Mouse (Mus musculus): ENCODE data around the gene Zfp697.
"Not testable (repeated sequence)": the region's sequence is repeated elsewhere in the genome, so short reads cannot be mapped to it uniquely, and the experiment has no call there.

The Zfp697 gene

DNA sequence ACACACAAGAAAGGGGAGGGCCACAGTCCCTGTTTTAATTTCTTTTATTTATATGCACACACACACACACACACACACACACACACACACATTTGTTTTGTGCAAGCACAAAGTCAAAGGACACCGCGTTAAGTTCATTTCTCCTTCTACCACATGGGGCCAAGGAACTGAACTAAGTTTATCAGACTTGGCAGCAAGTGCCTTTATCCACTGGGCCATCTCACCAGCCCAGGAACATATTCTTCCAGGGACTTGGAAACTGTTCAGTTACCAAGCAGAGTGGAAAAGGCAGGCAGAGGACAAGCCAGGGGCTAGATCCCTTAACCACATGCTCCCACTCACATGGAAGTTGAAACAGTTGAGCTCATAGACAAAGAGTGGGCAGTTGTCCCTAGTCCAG is 13.5 kb upstream of the Zfp697 start:
- DNase-seq (ENCODE audit: low spot score) = no peak

DNA sequence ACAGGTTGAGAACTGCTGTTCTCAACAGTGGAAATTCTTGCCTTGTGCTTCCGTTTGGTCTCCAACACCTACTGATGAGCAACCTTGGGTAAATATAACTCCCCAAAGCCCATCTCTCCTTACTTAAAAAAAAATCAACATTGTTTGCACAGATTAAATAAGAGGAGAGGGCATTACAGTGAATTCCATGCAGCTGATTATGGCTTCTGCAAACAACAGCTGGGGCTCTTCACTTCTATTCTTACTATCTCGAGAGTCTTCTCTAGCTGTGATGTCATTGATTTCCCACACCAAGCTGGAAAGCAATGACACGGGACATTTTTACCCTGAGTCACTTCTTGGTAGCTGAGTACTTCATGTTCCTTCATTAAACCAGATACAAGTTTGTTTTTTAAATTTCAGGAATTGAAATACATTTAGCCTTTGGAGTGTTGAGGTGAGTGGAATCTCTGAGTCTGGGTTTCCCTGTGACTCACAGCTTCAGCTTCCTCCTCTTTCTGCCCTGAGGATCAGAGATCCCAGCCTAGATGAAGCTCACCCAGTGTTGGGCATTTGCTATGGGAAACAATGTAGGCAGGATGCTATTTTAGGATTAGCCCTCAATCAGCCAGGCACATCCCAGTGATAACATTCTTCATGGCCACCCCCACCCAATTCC is 8.1 kb upstream of the Zfp697 start:
- DNase-seq (ENCODE audit: low spot score) = peak; percentile 74

DNA sequence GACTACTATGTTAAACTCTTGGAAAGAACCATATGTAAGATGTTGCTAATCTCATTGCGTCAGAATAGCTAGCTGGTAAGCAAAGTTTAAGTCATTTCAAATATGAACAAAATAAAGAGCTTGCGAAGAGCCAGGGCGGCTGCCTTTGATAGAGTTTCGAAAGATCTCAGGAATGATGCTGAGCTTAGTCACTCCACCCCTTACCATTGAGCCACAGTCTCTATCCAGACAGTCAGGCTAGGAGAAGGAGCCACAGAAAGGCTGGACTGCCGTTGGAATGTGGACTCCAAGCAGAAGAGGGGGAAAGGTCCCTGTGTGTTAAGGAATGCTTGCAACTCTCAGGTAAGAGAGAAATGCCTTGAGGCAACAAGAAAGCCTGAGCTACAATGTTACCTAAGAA is 7.3 kb upstream of the Zfp697 start:
- DNase-seq (ENCODE audit: low spot score) = no peak

DNA sequence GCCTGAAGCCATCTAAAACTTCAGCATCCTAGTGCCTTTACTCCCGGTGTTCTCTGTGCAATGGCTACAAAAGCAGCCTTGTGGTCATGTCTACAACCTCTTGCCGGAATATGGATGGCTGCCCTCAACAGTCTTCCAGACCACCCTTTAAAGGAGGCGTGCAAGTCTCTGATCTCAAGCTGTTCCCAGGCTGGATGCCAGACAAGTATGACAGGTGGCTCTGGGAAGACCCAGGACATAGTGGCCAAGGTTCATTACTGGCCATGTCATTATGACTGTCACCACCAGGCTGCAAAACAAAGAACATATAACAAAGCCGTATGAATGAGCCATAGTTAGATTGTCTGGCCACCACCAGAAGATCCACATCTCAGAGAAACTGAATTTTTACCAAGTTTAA is 4.0 kb upstream of the Zfp697 start:
- DNase-seq (ENCODE audit: low spot score) = no peak

DNA sequence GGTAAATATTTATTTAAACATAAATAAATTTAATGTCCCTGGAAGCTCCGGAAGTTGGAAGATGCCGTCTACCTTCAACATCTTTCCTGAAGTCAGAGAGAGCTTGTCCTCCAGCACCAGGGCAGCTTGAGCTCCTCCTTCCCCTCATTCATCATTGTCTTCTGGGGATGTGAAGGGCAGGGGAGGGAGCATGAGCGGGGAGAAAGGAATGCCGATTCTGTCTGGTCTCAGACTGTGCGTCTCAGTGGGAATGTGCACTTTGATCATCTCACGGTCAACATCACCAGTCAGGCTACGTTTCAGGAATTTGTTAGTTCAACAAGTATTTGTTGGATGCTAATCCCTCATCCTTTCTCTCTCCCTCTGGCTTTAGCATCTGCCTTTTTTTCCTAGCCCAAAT is 3.0 kb upstream of the Zfp697 start:
- DNase-seq (ENCODE audit: low spot score) = no peak

DNA sequence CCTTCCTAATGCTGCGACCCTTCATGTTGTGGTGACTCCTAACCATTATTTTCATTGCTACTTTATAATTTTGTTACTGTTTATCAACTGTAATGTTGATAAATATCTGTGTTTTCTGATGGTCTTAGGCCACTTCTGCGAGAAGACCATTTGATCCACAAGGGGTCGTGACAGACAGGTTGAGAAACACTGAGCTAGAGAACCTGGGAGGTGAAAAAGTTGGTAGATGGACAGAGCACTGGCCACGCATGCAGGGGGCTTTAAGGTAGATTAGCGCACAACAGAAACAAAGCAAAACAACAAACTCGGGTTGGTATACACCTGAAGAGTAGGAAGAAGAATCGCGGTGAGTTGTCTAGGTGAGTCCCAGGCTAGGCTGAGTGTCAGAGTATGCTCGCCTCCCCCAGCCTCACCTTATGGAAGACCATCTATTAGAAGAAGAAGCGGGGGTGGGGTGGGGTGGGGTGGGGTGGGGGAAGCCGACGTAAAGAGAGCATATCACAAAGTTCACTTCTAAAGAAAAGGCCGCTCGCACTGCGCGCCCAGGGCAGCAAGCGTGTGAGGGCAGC is 500 bp upstream of the Zfp697 start:
- DNase-seq (ENCODE audit: low spot score) = no peak

DNA sequence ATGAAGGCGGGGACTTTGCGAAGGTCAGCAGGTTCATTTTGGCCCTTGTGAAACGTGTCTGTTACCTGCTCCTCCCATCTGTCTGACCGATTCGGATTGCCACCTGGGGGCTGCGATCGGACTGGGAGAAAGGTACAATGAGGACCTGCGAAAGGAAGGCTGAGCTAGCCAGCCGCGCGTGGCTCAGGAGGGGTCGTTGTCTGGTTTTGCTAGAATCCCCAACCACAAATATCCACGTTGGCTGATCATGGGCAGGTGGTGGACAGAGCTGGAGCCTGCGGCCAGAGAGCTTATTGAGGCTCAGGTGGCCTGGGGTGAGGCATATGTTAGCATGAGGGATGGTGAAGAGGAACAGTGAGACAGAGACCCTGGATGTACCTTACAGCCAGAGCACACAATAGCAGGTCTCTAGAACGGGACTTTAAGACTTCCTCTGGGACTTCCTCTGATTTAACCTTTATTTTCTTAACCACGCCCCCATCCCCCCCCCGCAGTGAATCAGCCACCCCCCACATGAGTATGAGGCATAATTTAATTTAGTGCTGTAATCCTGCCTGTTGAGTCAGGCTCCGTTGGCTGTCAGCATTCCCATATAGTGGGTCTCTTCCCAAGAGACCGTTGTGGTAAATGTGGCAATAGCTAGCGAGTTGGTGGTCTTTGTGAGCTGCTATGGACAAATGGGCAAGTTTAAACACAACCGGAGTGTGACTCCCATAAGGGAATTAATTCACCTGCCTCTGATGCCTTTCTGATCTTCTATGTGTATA is 946 bp downstream of the Zfp697 start:
- DNase-seq (ENCODE audit: low spot score) = no peak

DNA sequence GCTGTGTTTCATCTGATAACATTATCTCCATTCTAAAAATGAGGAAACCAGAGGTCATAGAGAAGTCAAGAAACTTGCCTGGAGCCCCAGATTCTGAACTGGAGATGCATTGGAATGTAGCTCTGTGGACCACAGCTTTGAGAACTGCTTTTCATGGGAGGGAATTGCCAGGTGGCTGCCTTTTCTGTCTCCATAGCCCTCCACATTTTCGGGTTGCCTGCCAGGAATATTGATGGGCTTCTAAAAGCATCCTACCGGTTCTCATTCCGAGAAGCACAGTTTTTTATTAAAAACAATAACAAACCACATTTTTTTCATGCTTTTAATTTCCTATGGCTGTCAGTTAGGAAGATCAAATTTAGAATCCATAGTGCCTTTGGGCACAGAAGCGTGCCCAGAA is 4.8 kb downstream of the Zfp697 start:
- DNase-seq (ENCODE audit: low spot score) = no peak

DNA sequence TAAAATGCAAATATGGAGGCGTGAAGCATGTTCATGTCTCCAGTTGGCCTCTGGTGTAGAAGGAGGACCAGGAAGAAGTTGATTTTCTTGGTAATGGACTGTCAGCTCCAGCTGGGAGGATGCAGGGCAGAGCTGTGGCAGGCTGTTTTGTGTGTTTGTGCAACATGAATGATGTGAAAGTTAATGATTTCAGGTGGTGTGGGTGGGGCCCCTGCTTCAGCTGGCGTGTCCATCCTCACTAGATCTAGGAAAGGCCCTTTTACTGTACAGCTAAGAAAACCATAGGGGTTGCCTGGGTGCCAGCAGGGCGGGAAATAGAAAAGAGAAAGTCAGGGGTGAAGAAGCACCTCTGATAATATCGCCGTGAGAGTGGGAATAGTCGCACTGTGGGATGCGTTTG is 5.5 kb downstream of the Zfp697 start:
- no peak for DNase-seq (ENCODE audit: low spot score)

DNA sequence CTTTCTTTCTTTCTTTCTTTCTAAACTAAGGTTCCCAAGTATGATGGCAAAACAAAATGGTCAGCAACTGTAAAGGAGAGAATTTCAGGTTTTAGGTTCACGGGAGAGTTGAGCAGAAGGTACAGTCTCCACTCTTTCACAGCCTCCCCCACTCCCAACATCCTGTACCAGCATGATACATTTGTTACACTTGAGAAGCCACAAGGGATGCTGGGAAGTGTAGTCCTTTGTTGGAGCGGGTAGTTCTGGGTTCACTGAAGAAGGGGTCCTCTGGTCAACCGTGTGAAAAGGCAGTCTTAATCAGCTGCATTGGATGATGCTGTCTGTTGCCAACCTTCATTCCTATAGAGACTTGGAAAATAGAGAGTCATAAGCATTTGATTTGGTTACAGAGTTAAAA is 7.0 kb downstream of the Zfp697 start:
- no peak for DNase-seq (ENCODE audit: low spot score)

DNA sequence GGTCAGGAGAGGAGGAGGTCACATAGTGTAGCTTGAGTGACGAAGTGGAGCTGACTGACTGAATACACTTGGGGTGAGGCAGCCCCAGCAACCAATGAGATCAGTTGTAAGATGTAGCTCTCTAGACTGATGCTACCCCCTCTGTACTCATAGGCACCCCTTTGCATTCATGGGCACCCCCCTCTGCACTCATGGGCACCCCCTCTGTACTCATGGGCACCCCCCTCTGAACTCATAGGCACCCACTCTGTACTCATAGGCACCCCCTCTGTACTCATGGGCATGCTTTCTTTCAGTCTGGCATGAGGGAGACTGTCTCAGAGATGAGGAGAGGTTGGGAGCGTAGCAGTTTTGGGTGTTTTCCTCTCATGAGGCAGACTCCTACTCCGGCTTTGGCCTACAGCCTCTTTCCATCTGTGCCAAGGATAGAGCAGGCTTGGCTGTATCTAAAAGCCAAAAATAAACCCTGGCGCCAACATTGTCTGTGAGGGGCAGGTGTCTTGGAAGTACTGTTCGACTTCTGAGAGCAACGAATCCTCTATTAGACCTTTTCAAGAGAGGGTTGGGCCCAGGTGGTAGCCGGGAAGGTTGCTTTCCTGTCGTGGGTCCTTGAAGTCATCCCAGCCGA is 22.1 kb downstream of the Zfp697 start:
- not testable (repeated sequence) for DNase-seq (ENCODE audit: low spot score)

DNA sequence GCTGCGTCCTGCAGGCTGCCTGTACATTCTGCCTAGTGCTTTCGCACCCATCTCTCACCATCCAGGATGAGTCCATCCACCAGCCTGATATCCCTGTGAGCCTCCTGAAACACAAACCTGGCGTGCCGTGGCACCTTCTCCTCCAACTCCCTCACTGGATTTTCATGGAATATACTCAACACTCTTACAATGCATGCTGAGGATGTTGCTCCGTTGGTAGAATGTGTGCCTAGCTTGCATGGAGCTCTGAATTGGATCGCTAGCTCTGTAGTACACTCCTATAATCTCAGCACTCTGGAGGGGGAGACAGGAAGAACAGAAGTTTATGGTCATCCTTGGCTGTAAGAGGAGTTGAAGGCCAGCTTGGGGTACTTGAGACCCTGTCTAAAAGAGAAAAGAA is 23.6 kb downstream of the Zfp697 start:
- not testable (repeated sequence) for DNase-seq (ENCODE audit: low spot score)

DNA sequence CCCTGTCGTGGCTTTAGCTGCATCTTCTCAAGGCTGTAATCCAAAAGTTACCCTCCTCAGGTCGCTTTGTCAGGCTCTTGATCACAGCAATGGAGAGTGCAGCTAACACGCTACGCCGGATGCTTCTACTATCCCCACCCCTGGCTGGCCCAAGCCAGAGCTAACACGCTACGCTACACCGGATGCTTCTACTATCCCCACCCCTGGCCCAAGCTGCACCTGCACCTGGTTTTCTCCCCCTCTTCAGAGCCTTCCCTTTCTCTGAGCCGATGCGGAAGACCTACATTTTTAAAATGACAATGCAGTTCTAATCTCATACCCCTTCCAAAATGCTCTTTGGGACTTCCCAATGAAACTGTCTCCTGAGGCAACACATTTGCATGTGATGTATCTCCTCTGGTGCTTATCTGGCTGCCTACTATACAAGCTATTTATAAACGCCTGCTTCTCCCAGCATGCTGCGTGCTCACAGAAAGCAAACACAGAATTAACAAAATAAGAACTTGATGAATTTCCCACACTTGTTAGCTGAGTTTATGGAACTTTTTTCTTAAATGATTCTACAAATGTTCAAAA is 24.4 kb downstream of the Zfp697 start:
- DNase-seq (ENCODE audit: low spot score) = not testable (repeated sequence)

DNA sequence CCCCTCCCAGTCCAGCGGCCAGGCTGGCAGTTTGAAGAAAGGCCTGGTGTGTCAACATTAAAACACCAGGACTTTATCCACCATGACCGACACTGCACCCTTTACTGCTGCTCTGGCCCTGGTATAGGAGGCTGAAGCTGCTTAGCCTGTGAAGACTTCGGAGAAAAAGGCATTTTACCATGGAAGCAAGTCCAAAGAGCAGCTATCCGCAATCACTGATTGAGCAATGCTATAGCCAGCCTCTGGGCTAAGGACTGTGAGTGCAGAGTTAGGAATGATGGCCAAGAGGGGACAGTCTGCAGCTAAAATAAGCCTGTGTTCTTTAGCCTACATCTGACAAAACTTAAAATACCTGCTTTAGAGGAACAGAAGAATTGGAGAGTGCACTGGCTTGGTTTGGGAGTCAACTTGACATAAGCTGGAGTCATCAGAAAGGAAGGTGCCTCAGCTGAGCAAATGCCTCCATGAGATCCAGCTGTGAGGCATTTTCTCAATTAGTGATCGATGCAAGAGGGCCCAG is 25.1 kb downstream of the Zfp697 start:
- not testable (repeated sequence) for DNase-seq (ENCODE audit: low spot score)

DNA sequence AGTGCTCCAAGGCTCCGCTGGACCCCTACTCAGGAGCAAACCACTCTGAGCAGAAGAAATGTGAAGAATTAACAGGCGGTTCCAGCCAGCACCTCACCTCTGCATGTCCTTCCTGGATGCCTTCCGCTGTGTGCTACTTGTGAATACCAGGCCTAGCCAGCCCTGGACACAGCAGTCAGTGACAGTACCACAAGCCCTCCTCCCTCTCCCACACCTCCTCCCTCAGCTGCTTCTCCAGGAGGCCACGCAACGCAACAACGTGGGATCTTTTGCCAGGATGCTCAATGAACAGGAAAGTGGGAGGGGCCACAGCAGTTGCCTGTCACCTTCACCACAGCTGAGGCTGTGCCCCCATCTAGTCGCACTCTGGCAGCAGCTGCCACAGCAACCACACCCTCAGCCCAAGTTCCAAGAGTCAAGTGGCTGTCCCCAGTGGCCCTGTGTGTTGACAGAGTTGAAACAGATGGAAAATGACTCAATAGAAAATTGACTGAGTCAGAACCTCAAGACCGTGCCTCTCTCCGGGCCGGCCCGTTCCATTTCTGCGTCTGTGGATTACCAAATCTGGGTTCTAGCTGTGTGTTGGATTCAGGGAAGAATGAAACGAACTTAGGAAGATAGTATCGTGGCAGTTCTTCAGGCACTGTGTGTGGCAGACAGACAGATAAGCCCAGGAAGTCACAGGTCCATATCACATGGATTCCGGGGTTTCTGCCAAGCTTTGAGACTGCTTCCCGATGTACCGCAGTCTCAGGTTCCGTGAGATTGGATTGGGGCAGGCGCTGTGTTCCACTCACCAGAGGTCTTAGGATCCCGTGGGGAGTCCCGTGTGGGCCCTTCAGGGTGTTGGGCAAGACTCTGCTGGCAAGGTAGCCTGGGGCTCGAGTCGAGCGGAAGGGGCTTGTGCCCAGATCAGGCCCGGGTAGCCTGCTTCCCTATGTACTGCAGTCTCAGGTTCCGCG is 28.6 kb downstream of the Zfp697 start:
- peak; percentile 18 for DNase-seq (ENCODE audit: low spot score)

DNA sequence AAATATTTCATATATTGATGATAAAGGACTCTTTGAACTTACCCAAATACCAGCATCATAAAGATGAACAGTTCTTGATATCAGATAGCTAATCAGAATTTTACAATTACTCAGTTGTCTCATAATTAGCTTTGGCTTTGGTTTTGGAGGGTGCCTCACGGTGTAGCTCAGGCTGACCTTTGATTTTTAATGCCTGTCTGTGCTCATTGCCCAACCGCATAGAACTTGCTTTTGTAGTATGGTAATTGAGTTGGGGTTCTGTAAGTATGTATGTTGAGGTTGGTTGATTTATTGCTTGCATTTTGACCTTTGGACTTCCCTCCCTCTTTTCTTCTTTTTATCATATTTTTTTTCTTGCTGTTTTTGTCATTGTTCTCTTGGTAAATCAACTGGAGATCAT is 31.5 kb downstream of the Zfp697 start:
- no peak for DNase-seq (ENCODE audit: low spot score)

DNA sequence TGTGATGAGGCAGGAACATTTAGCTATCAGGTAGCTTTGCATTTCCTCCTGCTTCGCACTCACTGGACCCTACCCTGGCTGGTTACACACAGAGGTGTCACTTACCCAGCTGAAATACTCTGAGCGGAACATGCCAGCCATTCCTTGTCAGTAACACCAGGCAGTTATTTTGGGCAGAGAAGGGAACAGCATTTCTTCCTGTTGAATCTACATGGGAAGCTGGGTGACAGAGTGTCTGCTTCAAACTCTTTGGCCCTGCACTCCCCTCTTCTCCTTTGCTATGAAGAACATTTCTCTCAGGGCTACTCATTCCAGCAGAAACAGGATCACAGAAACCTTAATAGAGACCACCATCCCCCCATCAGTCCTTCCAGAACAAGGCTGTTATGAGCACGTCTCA is 32.0 kb downstream of the Zfp697 start:
- DNase-seq (ENCODE audit: low spot score) = peak; percentile 61

DNA sequence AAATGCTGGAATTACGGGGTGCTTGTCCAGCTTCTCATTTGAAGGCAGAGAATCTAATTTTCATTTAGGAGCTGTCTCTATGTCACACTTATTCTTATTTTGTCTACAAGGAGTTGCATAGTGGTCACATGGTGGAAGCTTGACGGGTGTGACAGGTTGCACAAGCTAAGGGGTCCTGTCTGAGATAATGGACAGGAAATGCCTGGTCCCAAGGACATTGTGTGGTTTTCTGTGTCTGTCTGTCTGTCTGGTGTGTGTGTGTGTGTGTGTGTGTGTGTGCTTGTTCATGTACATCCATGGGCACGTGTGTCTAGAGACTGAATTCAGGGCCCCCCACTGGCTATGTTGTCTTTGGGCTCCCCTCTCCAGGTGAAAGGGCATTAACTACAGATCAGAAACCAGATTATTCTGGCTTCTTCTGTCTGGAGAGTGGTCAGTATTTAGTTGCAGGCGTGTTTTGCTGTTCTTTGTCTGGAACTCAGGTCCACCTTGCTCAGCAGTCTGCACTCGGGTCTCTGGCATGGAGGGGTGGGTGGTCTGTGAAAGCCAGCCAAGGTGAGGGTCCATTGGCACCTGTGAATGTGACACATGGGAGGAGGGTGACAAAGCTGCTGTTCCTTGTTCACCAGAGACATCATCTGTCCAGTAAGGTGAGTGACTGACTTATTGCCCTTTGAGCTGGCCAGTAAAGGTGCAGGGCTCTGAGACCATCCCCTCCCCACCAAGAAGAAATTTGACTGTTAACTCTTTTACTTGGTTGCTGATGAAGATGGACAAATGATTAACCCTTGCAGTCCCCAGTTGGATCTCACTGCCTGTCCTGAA is 34.4 kb downstream of the Zfp697 start:
- DNase-seq (ENCODE audit: low spot score) = no peak

DNA sequence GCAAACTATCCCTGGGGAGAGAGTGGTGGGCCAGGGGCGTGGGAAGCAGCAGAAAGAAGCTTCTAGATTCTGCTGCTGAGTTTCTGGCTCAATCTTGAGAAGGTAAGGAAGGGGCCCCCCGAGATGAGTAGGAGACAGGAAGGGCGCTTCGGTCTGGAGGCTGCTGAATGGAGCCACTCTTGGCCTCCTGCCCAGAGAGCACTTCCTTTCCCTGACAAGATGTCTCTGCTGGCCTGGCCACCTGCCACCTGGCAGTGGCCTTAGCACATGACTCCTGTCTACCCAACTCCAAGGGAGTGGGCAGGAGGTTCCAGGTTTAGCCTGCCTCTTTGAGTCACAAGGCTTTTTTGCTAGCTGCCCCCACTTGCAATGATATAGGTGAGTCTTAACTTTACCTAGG is 35.1 kb downstream of the Zfp697 start:
- peak; percentile 91 for DNase-seq (ENCODE audit: low spot score)

Data from lung, postnatal 25 days (tissue).